Mouse (Mus musculus) heart, postnatal 0 days (tissue): ENCODE results near the gene Drd3. TPM values are rescaled to one million over a fixed set of nuclear protein-coding genes. Genes with fewer than 3 reads are reported as not detected.

Experiments used
- ATAC-seq: fragments of 200-750 bp; cut with Nextera tagmentation; 2 replicates; pipeline ENCODE4 v1.8.0; 2017; ENCODE audit warnings: low read depth, moderate number of reproducible peaks, moderate library complexity; ENCODE audit not compliant: insufficient read depth
- DNase-seq: peaks from one replicate; pipeline ENCODE4 v3.0.0-alpha.2; 2016; ENCODE audit warnings: low spot score
- H3K27ac ChIP-seq: fragments of 300-500 bp; sonication (generic); 2 replicates; pipeline ENCODE4 v1.5.1; 2014; ENCODE audit warnings: low read depth, mild to moderate bottlenecking
- H3K27me3 ChIP-seq: fragments of 300-500 bp; sonication (generic); 2 replicates; pipeline ENCODE4 v1.6.1; 2014; ENCODE audit warnings: low read length, mixed read lengths; ENCODE audit not compliant: control insufficient read depth, insufficient read depth
- H3K36me3 ChIP-seq: fragments of 300-500 bp; sonication (generic); replicated peaks from 2 replicates; pipeline ENCODE4 v1.6.1; 2014; ENCODE audit warnings: low read length, mixed read lengths; ENCODE audit not compliant: control insufficient read depth, insufficient read depth
- H3K4me1 ChIP-seq: fragments of 300-500 bp; sonication (generic); 2 replicates; pipeline ENCODE4 v1.6.1; 2014; ENCODE audit warnings: antibody characterized with exemption; ENCODE audit not compliant: control insufficient read depth, insufficient read depth
- H3K4me2 ChIP-seq: fragments of 300-500 bp; sonication (generic); 2 replicates; pipeline ENCODE4 v1.6.1; 2014; ENCODE audit warnings: low read depth, mild to moderate bottlenecking, low read length, moderate library complexity
- H3K4me3 ChIP-seq: fragments of 300-500 bp; sonication (generic); 2 replicates; pipeline ENCODE4 v1.5.1; 2014; ENCODE audit warnings: low read depth, low read length
- H3K9ac ChIP-seq: fragments of 300-500 bp; sonication (generic); replicated peaks from 2 replicates; pipeline ENCODE4 v1.6.1; 2014; ENCODE audit warnings: low read depth, low read length, mixed read lengths
- H3K9me3 ChIP-seq: fragments of 300-500 bp; sonication (generic); replicated peaks from 2 replicates; pipeline ENCODE4 v1.6.1; 2016; ENCODE audit warnings: low read length; ENCODE audit not compliant: control insufficient read depth
- CTCF ChIP-seq: IDR thresholded peaks from 2 replicates; pipeline ENCODE4 v1.5.1; 2016; ENCODE audit warnings: antibody characterized with exemption, control low read depth, low read depth
- EP300 ChIP-seq: IDR thresholded peaks from 2 replicates; pipeline ENCODE4 v1.6.1; 2016; ENCODE audit warnings: antibody characterized with exemption, low read depth
- WGBS: fragments of 180-500 bp; shearing (Covaris S2); extraction: QIAGEN DNeasy Blood & Tissue Kit; methylation state at CpG from one replicate; pipeline ENCODE4 v1.1.7; 2014; 5-methylcytosine and 5-hydroxymethylcytosine counted together
- polyA plus RNA-seq: library from polyadenylated mRNA; unstranded; fragments of >200 nt; fragmentation: Nextera tagmentation; extraction: Ambion mirVana; gene quantifications from 2 replicates; pipeline ENCODE4 v1.2.1, GENCODE M21; 2015
- total RNA-seq: library from RNA; depleted of rRNA; stranded (reverse); fragments of >200 nt; gene quantifications from 2 replicates; pipeline ENCODE4 v1.2.3, GENCODE M21; 2014; ENCODE audit warnings: low replicate concordance

Drd3 gene
- total and polyA plus RNA-seq, 2 experiments from 2014 or later = 0.46 TPM; not detected in 1

GRCm38 (mm10) chr16:43801791-43802307, 48.0 kb downstream of the Drd3 start:
- peak overlapping the region; percentile 3 for H3K9ac ChIP-seq
- H3K9me3 ChIP-seq = no peaks in the 10 kb centered on the region; the same call in 1 of the 2 replicates
- H3K36me3 ChIP-seq = no peaks in the 10 kb centered on the region
- TF ChIP-seq CTCF (peak; percentile 70), EP300 (no peak)
- peaks cover 21% of the 10 kb centered on the region for H3K4me1 ChIP-seq
- DNase-seq (peak; percentile 67), ATAC-seq (peak; percentile 84)
- peak overlapping the region; percentile 58 for H3K27ac ChIP-seq
- peak overlapping the region; percentile 46 for H3K4me3 ChIP-seq
- peak overlapping the region; percentile 73 for H3K4me2 ChIP-seq
- no peaks in the 10 kb centered on the region for H3K27me3 ChIP-seq
- WGBS = 2% methylated on average over 18 of the region's 18 CpGs

GRCm38 (mm10) chr16:43802466-43802865, 48.6 kb downstream of the Drd3 start:
- H3K4me2 ChIP-seq = no peak overlapping the region
- H3K27me3 ChIP-seq = no peaks in the 10 kb centered on the region
- H3K27ac ChIP-seq = no peak overlapping the region
- 45% methylated on average over 5 of the region's 5 CpGs for WGBS
- DNase-seq (no peak), ATAC-seq (no peak)
- no peaks in the 10 kb centered on the region for H3K36me3 ChIP-seq
- H3K4me3 ChIP-seq = no peak overlapping the region
- no peak overlapping the region for H3K9ac ChIP-seq
- TF ChIP-seq CTCF (no peak), EP300 (no peak)
- no peaks in the 10 kb centered on the region for H3K9me3 ChIP-seq
- peaks cover 21% of the 10 kb centered on the region for H3K4me1 ChIP-seq

- no peak overlapping the region; the same call in 1 of the 2 replicates for H3K9ac ChIP-seq
- DNase-seq = no peak
- no peaks in the 10 kb centered on the region for H3K9me3 ChIP-seq
- H3K4me3 ChIP-seq = no peak overlapping the region
- ATAC-seq = no peak
- H3K27me3 ChIP-seq = no peaks in the 10 kb centered on the region
- H3K36me3 ChIP-seq = no peaks in the 10 kb centered on the region
- peaks cover 21% of the 10 kb centered on the region for H3K4me1 ChIP-seq
- H3K4me2 ChIP-seq = no peak overlapping the region
- TF ChIP-seq CTCF = no peak
- no peak for TF ChIP-seq EP300
- no peak overlapping the region for H3K27ac ChIP-seq
- 73% methylated on average over 6 of the region's 6 CpGs for WGBS
These were observed 50.5 kb downstream of the Drd3 start for GRCm38 (mm10) chr16:43804364-43804763.

- H3K9me3 ChIP-seq = no peaks in the 10 kb centered on the region
- DNase-seq = no peak
- 61% methylated on average over 16 of the region's 16 CpGs for WGBS
- ATAC-seq = no peak
- no peak overlapping the region for H3K27ac ChIP-seq
- H3K4me3 ChIP-seq = no peak overlapping the region
- H3K4me2 ChIP-seq = no peak overlapping the region
- H3K36me3 ChIP-seq = no peaks in the 10 kb centered on the region
- H3K27me3 ChIP-seq = no peaks in the 10 kb centered on the region
- H3K9ac ChIP-seq = no peak overlapping the region
- H3K4me1 ChIP-seq = peaks cover 16% of the 10 kb centered on the region
- TF ChIP-seq CTCF (no peak), EP300 (no peak)
These were observed 53.2 kb downstream of the Drd3 start for GRCm38 (mm10) chr16:43807048-43807447.

- TF ChIP-seq EP300 (no peak), CTCF (no peak)
- H3K9ac ChIP-seq = no peak overlapping the region
- H3K36me3 ChIP-seq = no peaks in the 10 kb centered on the region
- H3K27me3 ChIP-seq = no peaks in the 10 kb centered on the region
- no peak overlapping the region for H3K27ac ChIP-seq
- DNase-seq = no peak
- ATAC-seq = no peak
- no peak overlapping the region for H3K4me3 ChIP-seq
- no peak overlapping the region for H3K4me2 ChIP-seq
- 88% methylated on average over 2 of the region's 2 CpGs for WGBS
- H3K9me3 ChIP-seq = no peaks in the 10 kb centered on the region
- peaks cover 5% of the 10 kb centered on the region; the same call in 1 of the 2 replicates for H3K4me1 ChIP-seq
These were observed 55.6 kb downstream of the Drd3 start for GRCm38 (mm10) chr16:43809429-43809828.

GRCm38 (mm10) chr16:43811402-43811801, 57.6 kb downstream of the Drd3 start:
- Histone ChIP-seq H3K9me3 (no peaks in the 10 kb centered on the region), H3K4me1 (no peaks in the 10 kb centered on the region), H3K27ac (no peak overlapping the region), H3K4me2 (no peak overlapping the region), H3K27me3 (no peaks in the 10 kb centered on the region), H3K36me3 (no peaks in the 10 kb centered on the region), H3K4me3 (no peak overlapping the region), H3K9ac (no peak overlapping the region)
- no peak for TF ChIP-seq EP300
- TF ChIP-seq CTCF = no peak
- no peak for ATAC-seq
- no peak for DNase-seq
- WGBS = 65% methylated on average over 1 of the region's 1 CpGs
